Mouse (Mus musculus): Measurements from ENCODE around the gene 2810408A11Rik. TPM values are rescaled to one million over a fixed set of nuclear protein-coding genes. Genes with fewer than 3 reads are reported as not detected.

2810408A11Rik gene
- polyA plus RNA-seq, 1 experiment from 2014 or later = 1.2 TPM

DNA sequence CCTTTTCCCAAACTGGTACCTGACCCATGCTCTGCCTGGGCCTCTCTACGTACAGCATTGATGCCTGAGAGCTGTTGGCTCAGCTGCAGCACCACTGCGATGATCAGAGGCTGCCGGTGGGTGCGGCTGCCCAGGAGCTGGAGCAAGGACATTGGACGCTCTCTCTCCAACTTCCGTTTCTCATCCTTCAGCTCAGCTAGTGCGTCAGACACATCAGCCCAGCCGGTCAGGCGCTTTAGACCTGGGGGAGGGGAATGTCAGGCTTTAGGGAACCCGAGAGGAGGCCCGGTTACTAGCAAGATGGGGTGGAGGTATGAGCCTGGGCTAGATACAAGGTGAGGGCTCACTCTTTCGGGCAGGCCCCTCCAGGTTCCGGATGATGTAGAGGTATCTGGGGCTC is 44.4 kb upstream of the 2810408A11Rik start:
- no peaks in the 10 kb centered on the region for H3K9me3 ChIP-seq (ENCODE audit: low read length)
- 82% methylated on average over 13 of the region's 13 CpGs for WGBS (ENCODE audit: insufficient replicate concordance)
- peak overlapping the region; percentile 93 for H3K4me2 ChIP-seq (ENCODE audit: low read depth, low read length)
- peaks cover 20% of the 10 kb centered on the region for H3K4me1 ChIP-seq (ENCODE audit: insufficient read depth)
- H3K4me3 ChIP-seq (ENCODE audit: low read depth, low read length) = peak overlapping the region; percentile 73
- no peak overlapping the region; the same call in 1 of the 2 replicates for H3K9ac ChIP-seq (replicated peaks)
- no peak for TF ChIP-seq CTCF (IDR thresholded peaks at IDR 0.05; ENCODE audit: low read depth)
- TF ChIP-seq EP300 (IDR thresholded peaks at IDR 0.05; ENCODE audit: low read depth) = no peak
- H3K36me3 ChIP-seq (replicated peaks; ENCODE audit: insufficient read depth, low read length) = peaks cover 10% of the 10 kb centered on the region
- H3K27ac ChIP-seq (ENCODE audit: low read depth) = peak overlapping the region; percentile 85; the same call in 1 of the 2 replicates
- H3K27me3 ChIP-seq (ENCODE audit: insufficient read depth, low read length) = peaks cover 20% of the 10 kb centered on the region; the same call in 1 of the 2 replicates
- ATAC-seq (no peak), DNase-seq (no peak)

DNA sequence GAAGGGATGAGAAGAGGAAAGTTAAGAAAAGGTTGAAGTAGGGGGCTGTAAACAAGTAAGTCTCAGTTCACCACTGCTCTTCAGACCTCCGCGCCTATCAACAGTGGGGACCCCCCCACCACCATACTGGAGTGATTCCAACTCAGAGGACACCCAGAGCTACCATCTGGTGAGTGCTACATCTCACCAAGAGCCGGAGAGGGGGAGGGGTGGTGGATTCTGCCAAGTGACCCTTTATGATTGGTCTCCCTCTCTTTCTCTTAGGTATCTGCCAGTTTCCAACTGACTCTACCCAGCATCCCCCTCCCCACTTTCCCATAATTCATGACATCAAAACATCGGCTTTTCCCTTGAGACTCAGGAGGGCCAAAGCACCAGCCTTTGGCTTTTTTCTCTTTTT is 40.2 kb upstream of the 2810408A11Rik start:
- Histone ChIP-seq H3K4me2 (ENCODE audit: low read depth, low read length) (no peak overlapping the region), H3K4me3 (ENCODE audit: low read depth, low read length) (no peak overlapping the region), H3K27ac (ENCODE audit: low read depth) (no peak overlapping the region), H3K36me3 (replicated peaks; ENCODE audit: insufficient read depth, low read length) (peaks cover 10% of the 10 kb centered on the region), H3K9me3 (ENCODE audit: low read length) (no peaks in the 10 kb centered on the region), H3K27me3 (ENCODE audit: insufficient read depth, low read length) (peaks cover 40% of the 10 kb centered on the region), H3K4me1 (ENCODE audit: insufficient read depth) (peaks cover 10% of the 10 kb centered on the region), H3K9ac (replicated peaks) (no peak overlapping the region)
- 83% methylated on average over 4 of the region's 4 CpGs for WGBS (ENCODE audit: insufficient replicate concordance)
- no peak for TF ChIP-seq CTCF (IDR thresholded peaks at IDR 0.05; ENCODE audit: low read depth)
- TF ChIP-seq EP300 (IDR thresholded peaks at IDR 0.05; ENCODE audit: low read depth) = no peak
- DNase-seq (no peak), ATAC-seq (no peak)

DNA sequence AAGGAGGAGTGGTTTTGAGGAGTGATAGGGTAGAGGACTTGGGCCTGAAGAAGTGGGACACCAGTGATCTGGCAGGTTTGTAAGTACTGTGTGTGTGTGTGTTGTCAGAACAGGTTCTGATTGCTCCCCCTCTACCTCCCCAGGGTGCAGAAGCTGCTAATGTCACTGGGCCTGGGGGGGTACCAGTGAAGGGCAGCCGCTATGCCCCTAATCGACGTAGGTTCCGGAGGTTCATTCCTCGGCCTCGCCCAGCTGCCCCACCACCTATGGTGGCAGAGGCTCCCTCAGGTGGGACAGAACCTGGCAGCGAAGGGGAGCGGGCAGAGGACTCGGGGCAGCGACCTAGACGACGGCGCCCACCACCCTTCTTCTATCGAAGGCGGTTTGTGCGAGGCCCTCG is 38.9 kb upstream of the 2810408A11Rik start:
- Histone ChIP-seq H3K27me3 (ENCODE audit: insufficient read depth, low read length) (peaks cover 52% of the 10 kb centered on the region), H3K4me2 (ENCODE audit: low read depth, low read length) (no peak overlapping the region), H3K27ac (ENCODE audit: low read depth) (no peak overlapping the region), H3K36me3 (replicated peaks; ENCODE audit: insufficient read depth, low read length) (peaks cover 6% of the 10 kb centered on the region), H3K9ac (replicated peaks) (no peak overlapping the region), H3K4me3 (ENCODE audit: low read depth, low read length) (no peak overlapping the region), H3K9me3 (ENCODE audit: low read length) (no peaks in the 10 kb centered on the region), H3K4me1 (ENCODE audit: insufficient read depth) (peaks cover 16% of the 10 kb centered on the region)
- DNase-seq (no peak), ATAC-seq (no peak)
- 90% methylated on average over 17 of the region's 17 CpGs for WGBS (ENCODE audit: insufficient replicate concordance)
- TF ChIP-seq CTCF (IDR thresholded peaks at IDR 0.05; ENCODE audit: low read depth) (no peak), EP300 (IDR thresholded peaks at IDR 0.05; ENCODE audit: low read depth) (no peak)

DNA sequence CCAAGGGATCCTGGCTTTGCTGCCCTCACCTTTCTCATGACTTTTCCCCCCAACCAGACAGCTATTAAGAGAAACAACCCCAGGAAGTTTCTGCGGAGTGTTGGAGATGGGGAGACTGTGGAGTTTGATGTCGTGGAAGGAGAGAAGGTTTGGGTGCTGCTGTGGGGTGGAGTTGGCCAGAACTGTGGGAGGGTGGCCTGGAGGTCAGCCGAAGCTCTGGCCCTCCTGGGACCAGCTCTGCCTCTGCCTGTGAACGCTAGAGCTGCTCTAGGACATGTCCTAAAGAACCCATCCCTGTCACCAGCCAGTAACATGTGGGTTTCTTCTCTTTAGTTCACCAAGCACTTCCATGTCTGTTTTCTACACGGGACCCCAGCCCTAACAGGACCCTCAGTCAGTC is 38.4 kb upstream of the 2810408A11Rik start:
- no peak overlapping the region for H3K9ac ChIP-seq (replicated peaks)
- H3K27ac ChIP-seq (ENCODE audit: low read depth) = no peak overlapping the region
- ATAC-seq (no peak), DNase-seq (no peak)
- no peak overlapping the region for H3K4me2 ChIP-seq (ENCODE audit: low read depth, low read length)
- H3K9me3 ChIP-seq (ENCODE audit: low read length) = no peaks in the 10 kb centered on the region
- peaks cover 4% of the 10 kb centered on the region for H3K36me3 ChIP-seq (replicated peaks; ENCODE audit: insufficient read depth, low read length)
- H3K27me3 ChIP-seq (ENCODE audit: insufficient read depth, low read length) = peaks cover 58% of the 10 kb centered on the region
- no peak overlapping the region for H3K4me3 ChIP-seq (ENCODE audit: low read depth, low read length)
- 64% methylated on average over 5 of the region's 5 CpGs for WGBS (ENCODE audit: insufficient replicate concordance)
- H3K4me1 ChIP-seq (ENCODE audit: insufficient read depth) = peaks cover 21% of the 10 kb centered on the region
- no peak for TF ChIP-seq CTCF (IDR thresholded peaks at IDR 0.05; ENCODE audit: low read depth)
- no peak for TF ChIP-seq EP300 (IDR thresholded peaks at IDR 0.05; ENCODE audit: low read depth)

DNA sequence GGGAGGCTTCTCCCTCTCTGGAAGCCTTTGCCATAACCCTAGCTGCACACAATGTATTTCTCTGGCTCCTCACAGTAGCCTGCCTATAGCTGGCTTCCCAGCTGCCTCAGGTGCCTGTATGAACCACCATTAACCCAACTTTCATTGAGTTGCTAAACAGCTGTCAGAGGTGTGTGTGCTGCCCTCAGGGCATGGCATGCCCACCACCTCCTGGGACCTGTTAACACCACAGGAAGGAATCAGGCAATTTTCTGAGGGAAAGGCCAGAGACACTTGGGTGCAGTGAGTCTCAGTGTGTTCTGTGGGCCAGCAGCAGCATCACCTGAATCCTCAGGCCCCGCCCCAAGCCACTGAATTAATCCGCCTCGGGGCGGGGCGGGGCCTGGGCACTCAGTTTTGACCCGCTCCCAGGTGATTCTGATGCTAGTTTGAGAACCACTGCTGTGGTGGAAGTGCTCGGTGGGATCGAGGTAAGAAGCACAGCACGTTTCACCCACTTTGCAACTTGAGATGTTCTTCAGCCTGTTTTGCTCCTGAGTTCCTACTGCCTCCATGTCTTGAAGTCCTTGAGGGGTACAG is 37.7 kb upstream of the 2810408A11Rik start:
- no peak overlapping the region for H3K4me2 ChIP-seq (ENCODE audit: low read depth, low read length)
- ATAC-seq (no peak), DNase-seq (no peak)
- no peak overlapping the region for H3K27ac ChIP-seq (ENCODE audit: low read depth)
- H3K27me3 ChIP-seq (ENCODE audit: insufficient read depth, low read length) = peaks cover 55% of the 10 kb centered on the region
- H3K4me3 ChIP-seq (ENCODE audit: low read depth, low read length) = no peak overlapping the region
- H3K9me3 ChIP-seq (ENCODE audit: low read length) = no peaks in the 10 kb centered on the region
- no peaks in the 10 kb centered on the region; the same call in 1 of the 2 replicates for H3K36me3 ChIP-seq (replicated peaks; ENCODE audit: insufficient read depth, low read length)
- no peak overlapping the region for H3K9ac ChIP-seq (replicated peaks)
- peaks cover 21% of the 10 kb centered on the region for H3K4me1 ChIP-seq (ENCODE audit: insufficient read depth)
- TF ChIP-seq CTCF (IDR thresholded peaks at IDR 0.05; ENCODE audit: low read depth) = no peak
- TF ChIP-seq EP300 (IDR thresholded peaks at IDR 0.05; ENCODE audit: low read depth) = no peak
- WGBS (ENCODE audit: insufficient replicate concordance) = 37% methylated on average over 9 of the region's 9 CpGs

DNA sequence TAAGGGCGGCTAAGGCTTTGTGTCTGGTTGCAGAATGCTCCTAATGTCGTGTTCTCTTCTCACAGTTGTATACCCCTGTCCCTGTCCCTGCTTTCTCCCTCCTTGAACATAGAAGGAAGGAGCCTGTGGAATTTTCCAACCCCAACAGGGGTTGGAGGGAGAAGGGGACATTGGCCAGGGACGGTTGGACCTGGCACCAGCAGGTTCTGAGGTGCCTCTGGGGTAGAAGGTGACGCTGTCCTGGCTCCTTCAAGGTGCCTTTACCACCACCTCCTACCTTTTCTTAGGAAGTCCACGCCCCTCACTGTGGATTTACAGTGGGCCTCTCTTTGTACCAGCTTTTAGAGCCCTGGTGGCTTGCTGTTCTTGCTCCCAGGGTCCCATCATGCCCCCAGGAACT is 37.0 kb upstream of the 2810408A11Rik start:
- no peak for ATAC-seq
- Histone ChIP-seq H3K9ac (replicated peaks) (no peak overlapping the region), H3K27ac (ENCODE audit: low read depth) (no peak overlapping the region), H3K36me3 (replicated peaks; ENCODE audit: insufficient read depth, low read length) (no peaks in the 10 kb centered on the region; the same call in 1 of the 2 replicates), H3K27me3 (ENCODE audit: insufficient read depth, low read length) (peaks cover 55% of the 10 kb centered on the region), H3K9me3 (ENCODE audit: low read length) (no peaks in the 10 kb centered on the region), H3K4me2 (ENCODE audit: low read depth, low read length) (no peak overlapping the region), H3K4me1 (ENCODE audit: insufficient read depth) (peaks cover 21% of the 10 kb centered on the region), H3K4me3 (ENCODE audit: low read depth, low read length) (no peak overlapping the region)
- WGBS (ENCODE audit: insufficient replicate concordance) = 66% methylated on average over 5 of the region's 5 CpGs
- no peak for DNase-seq
- no peak for TF ChIP-seq CTCF (IDR thresholded peaks at IDR 0.05; ENCODE audit: low read depth)
- no peak for TF ChIP-seq EP300 (IDR thresholded peaks at IDR 0.05; ENCODE audit: low read depth)

Data from liver, postnatal 0 days (tissue).